Mouse (Mus musculus) cerebellum, postnatal 4 days (tissue): ENCODE data around the gene Nat9.

Experiments used
- DNase-seq, 2 experiments: peaks; one replicate each; pipeline ENCODE4 v3.0.0; 2022; ENCODE audit warnings: low spot score in 2 of 2, mixed read lengths in 1 of 2

The Nat9 gene

GRCm38 (mm10) chr11:115157933-115158719 lies 29.5 kb downstream of the Nat9 start:
- no peak for DNase-seq

GRCm38 (mm10) chr11:115155053-115155634 lies 32.5 kb downstream of the Nat9 start:
- no peak for DNase-seq

GRCm38 (mm10) chr11:115153699-115154292 lies 33.9 kb downstream of the Nat9 start:
- peak in 1 of 2 experiments; percentile 71 for DNase-seq

GRCm38 (mm10) chr11:115153088-115153487 lies 34.6 kb downstream of the Nat9 start:
- DNase-seq: no peak

GRCm38 (mm10) chr11:115151755-115152429 lies 35.8 kb downstream of the Nat9 start:
- DNase-seq: peak in 1 of 2 experiments; percentile 83

- DNase-seq: no peak
Measured at GRCm38 (mm10) chr11:115150741-115151254, 36.9 kb downstream of the Nat9 start.

- no peak for DNase-seq
Measured at GRCm38 (mm10) chr11:115147813-115148212, 39.8 kb downstream of the Nat9 start.

GRCm38 (mm10) chr11:115141970-115142369 lies 45.7 kb downstream of the Nat9 start:
- DNase-seq: no peak

GRCm38 (mm10) chr11:115138597-115139262 lies 48.9 kb downstream of the Nat9 start:
- DNase-seq: no peak

GRCm38 (mm10) chr11:115133800-115134199 lies 53.9 kb downstream of the Nat9 start, which contains the start of gene Cd300lf:
Cd300lf (minus strand) TSS chr11:115133992.
- DNase-seq: no peak
